Mouse (Mus musculus) E14TG2a.4 (cell line): ENCODE data around the gene Slc38a8.

Source experiments
- H3K27me3 ChIP-seq: 2 replicates; pipeline ENCODE4 v1.6.1; 2014; ENCODE audit warnings: low read length, control low read depth; ENCODE audit not compliant: insufficient read depth
- H3K36me3 ChIP-seq: 2 replicates; pipeline ENCODE4 v1.6.1; 2014; ENCODE audit warnings: low read length, control low read depth; ENCODE audit not compliant: insufficient read depth
- H3K4me1 ChIP-seq: replicated peaks from 2 replicates; pipeline ENCODE4 v1.6.1; 2014; ENCODE audit warnings: low read depth, low read length, control low read depth
- H3K4me3 ChIP-seq: replicated peaks from 2 replicates; pipeline ENCODE4 v1.5.1; 2014; ENCODE audit warnings: mild to moderate bottlenecking, low read length
- H3K9me3 ChIP-seq: 2 replicates; pipeline ENCODE4 v1.6.1; 2014; ENCODE audit warnings: low read length, control low read depth
- CTCF ChIP-seq: conservative IDR thresholded peaks from 2 replicates; pipeline ENCODE4 v1.5.1; 2014; ENCODE audit warnings: low read length
- NANOG ChIP-seq: IDR thresholded peaks from 2 replicates; pipeline ENCODE4 v1.6.1; 2014; ENCODE audit warnings: borderline replicate concordance, low read length, mixed read lengths
- POU5F1 ChIP-seq: IDR thresholded peaks from 2 replicates; pipeline ENCODE4 v1.6.1; 2014; ENCODE audit warnings: low read length, borderline replicate concordance

Gene Slc38a8

GRCm38 (mm10) chr8:119447781-119448170 lies 53.7 kb downstream of the Slc38a8 start:
- no peak for TF ChIP-seq POU5F1
- Histone ChIP-seq H3K27me3 (peaks cover 70% of the 10 kb centered on the region), H3K36me3 (no peaks in the 10 kb centered on the region), H3K4me1 (peaks cover 38% of the 10 kb centered on the region), H3K9me3 (no peaks in the 10 kb centered on the region), H3K4me3 (peak overlapping the region; percentile 83)

DNA sequence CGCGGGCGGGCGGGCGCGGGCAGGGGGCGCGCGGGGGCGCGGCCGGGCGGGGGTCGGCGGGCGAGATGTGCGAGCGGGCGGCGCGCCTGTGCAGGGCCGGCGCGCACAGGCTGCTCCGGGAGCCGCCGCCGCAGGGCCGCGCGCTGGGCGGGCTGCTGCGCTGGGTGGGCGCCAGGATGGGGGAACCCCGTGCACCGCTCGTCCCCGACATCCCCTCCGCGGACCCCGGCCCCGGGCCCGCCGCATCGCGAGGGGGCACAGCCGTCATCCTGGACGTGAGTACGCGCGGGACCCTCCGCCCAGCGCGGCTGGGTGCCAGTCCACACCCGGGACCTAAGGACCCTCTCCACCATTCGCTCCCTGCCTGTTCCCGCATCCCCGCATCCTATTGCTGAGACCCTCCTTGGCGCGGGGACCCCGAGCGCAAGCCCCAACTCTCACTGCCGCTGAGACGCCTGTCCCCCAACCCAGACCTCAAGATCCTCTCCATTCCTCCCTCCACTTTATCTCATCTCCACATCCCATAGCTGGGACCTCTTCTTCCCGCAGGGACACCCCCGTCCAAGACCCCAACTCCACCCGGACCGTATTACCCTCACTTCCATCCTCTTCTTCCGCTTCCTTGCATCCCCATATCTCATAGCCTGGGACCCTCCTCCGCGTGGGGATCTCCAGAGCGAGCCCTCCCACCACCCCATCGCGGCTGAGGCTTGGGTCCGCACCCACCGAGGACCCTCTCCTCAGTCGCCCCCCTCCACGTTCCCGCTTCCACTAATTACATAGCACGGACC lies 54.3 kb downstream of the Slc38a8 start:
- H3K27me3 ChIP-seq, result peaks cover 71% of the 10 kb centered on the region
- peak overlapping the region; percentile 83 for H3K4me3 ChIP-seq
- H3K36me3 ChIP-seq, result no peaks in the 10 kb centered on the region
- no peak for TF ChIP-seq NANOG
- no peak for TF ChIP-seq POU5F1
- no peak for TF ChIP-seq CTCF
- no peaks in the 10 kb centered on the region for H3K9me3 ChIP-seq
- peaks cover 38% of the 10 kb centered on the region for H3K4me1 ChIP-seq

DNA sequence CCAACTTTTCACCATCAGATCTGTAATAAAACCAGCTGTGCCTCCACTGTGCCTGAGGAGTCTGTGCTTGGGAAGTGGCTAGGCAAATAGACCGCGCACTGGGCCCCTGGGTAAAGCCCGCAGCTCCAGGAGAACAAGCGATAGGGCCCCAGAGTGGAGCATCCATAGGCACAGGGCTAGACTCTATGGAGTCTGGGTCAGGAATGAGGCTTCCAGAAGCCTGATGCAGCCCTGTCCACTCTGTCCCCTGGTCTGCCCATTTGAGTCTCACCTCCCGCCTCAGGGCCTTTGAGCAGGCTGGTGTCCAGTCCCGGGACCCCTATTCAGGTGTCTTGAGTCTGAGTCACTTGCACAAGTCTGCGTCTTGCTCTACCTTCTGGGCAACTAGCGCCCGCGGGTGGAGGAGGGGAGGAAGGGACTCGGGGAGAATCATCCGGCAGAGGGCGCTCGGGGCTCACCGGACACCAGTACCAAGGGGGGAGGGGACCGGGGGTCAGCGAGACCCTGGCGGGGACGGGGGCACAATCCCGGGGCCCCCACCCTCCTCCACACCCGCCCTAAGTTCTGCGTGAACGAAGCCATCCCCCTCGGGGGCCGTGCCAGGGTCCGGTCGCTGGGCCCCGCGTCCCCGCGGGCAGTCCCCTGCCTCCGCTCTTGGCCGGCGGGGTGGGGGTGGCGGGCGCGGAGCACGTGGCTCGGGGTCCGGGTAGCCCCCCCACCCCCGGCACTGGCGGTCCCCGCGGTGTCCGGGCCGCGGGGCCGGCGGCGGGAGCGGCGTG lies 55.1 kb downstream of the Slc38a8 start, which contains the start of gene Necab2:
Necab2 (plus strand) TSS at position 509 of the 779 bp plus-strand sequence.
- H3K9me3 ChIP-seq, result no peaks in the 10 kb centered on the region
- H3K4me3 ChIP-seq, result peak within 1 kb of the TSS; percentile 83
- peaks cover 43% of the 10 kb centered on the region for H3K4me1 ChIP-seq
- no peaks in the 10 kb centered on the region for H3K36me3 ChIP-seq
- peaks cover 78% of the 10 kb centered on the region for H3K27me3 ChIP-seq
- TF ChIP-seq POU5F1, result no peak
- no peak for TF ChIP-seq NANOG
- TF ChIP-seq CTCF, result peak; percentile 50

DNA sequence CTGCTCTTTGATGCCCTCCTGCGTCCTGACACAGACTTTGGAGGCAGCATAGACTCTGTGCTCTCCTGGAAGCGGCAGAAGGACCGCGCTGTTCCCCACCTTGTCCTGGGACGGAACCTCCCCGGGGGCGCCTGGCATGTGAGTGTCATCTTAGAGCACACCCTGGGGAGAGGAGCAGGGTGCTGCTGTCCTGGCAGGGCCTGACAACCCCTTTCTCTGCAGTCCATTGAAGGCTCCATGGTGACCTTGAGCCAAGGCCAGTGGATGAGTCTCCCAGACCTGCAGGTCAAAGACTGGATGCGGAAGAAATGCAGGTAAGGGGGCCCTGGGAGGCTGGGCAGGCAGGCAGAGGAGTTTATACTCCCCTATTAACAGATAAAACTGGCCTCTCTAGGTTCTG lies 58.5 kb downstream of the Slc38a8 start:
- Histone ChIP-seq H3K4me1 (peaks cover 49% of the 10 kb centered on the region), H3K36me3 (no peaks in the 10 kb centered on the region), H3K27me3 (peaks cover 54% of the 10 kb centered on the region), H3K9me3 (no peaks in the 10 kb centered on the region), H3K4me3 (no peak overlapping the region)
- TF ChIP-seq CTCF (no peak), POU5F1 (no peak), NANOG (no peak)

DNA sequence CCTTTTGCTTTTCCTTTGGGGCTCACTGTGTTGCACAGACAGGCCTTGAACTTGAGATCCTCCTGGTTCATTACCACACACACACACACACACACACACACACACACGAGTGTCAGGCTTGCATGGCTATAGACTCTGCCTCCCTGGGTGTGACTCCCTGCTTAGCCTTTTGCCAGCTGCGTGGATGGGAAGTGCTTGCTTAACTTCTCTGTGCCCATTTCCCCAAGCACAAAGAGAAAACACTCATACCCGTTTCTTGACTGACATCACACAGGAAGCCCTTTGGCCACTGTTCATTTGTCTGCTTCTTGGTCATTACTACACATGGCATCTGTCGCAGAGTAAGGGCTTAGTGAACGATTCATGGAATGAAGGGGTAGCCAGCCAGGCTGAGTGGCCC lies 59.5 kb downstream of the Slc38a8 start:
- Histone ChIP-seq H3K4me3 (no peak overlapping the region), H3K36me3 (no peaks in the 10 kb centered on the region)
- TF ChIP-seq CTCF (no peak), POU5F1 (no peak), NANOG (no peak)

DNA sequence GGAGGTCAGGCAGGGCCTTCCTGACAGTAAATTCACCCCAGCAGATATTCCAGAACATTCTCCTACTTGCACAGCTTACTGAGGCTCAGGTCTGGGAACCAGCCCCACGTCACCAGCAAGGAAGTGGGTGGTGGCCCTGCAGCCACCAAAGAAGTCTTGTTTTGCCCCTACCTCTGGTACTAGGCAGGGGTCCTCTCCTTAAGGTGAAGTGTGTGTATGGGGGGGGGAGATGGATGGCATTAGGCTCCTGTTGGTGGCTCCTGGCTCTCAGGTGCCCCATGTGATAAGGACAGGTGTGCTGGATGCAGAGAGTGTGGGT lies 60.6 kb downstream of the Slc38a8 start:
- Histone ChIP-seq H3K9me3 (no peaks in the 10 kb centered on the region), H3K36me3 (no peaks in the 10 kb centered on the region), H3K4me3 (no peak overlapping the region), H3K4me1 (peaks cover 47% of the 10 kb centered on the region), H3K27me3 (peaks cover 44% of the 10 kb centered on the region)
- TF ChIP-seq NANOG (no peak), CTCF (no peak), POU5F1 (no peak)

More for the DNA sequence above, 59.5 kb downstream of the Slc38a8 start:
- Histone ChIP-seq H3K9me3 (no peaks in the 10 kb centered on the region), H3K27me3 (peaks cover 44% of the 10 kb centered on the region), H3K4me1 (peaks cover 44% of the 10 kb centered on the region)

DNA sequence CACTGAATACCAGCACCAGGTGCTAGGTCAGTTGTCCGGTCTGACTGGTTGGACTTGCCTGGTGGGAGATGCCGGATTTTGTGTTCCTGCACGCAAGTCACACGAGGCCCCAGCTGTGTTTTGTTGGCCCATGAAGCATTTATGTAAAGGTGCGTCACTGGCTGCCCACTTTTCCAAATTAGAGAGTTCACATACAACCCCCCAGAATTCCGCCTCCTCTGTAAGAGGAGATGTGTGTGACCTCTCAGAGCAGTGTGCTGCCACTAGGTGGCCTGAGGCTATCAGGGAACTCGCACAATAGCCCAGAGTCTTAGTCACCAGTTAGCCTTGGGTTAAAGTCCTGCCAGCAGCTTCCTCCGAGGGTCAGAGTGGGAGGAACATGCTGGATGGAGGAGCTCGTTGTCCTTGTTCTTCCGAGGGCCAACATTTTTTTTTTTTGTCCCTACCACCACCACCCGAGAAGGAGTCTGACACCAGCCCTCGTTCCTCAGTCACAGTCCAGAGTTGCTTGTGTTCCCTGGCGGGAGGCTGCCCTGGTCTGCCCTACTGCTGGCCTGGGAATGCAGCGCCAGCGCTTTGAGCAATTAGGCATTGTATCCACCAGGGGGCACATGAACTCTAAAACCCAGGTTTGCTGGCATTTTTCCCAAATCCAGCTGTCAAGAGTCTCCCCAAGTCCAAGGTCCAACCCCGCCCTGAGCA lies 61.1 kb downstream of the Slc38a8 start:
- Histone ChIP-seq H3K27me3 (peaks cover 41% of the 10 kb centered on the region), H3K36me3 (no peaks in the 10 kb centered on the region), H3K4me1 (peaks cover 41% of the 10 kb centered on the region), H3K4me3 (peak overlapping the region; percentile 23; the same call in 1 of the 2 replicates), H3K9me3 (no peaks in the 10 kb centered on the region)
- TF ChIP-seq POU5F1 (no peak), CTCF (peak; percentile 45)

DNA sequence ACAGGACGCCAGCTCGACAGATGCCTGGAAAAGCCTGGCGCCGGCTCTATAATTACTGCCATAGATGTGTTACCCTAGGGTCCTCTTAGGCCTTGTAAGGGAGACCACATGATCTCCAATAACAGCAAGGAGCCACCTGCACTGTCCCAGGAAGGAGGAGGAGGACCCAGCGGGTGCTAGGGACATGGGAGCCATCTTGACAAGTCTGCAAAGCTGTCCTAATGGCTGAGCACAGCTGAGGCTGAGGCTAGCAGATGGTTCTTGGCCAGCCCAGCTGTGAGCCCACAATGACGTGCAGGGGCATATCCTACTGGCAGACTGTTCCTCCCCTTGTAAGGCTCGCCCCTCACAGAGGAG lies 61.6 kb downstream of the Slc38a8 start:
- Histone ChIP-seq H3K36me3 (no peaks in the 10 kb centered on the region), H3K4me1 (peaks cover 38% of the 10 kb centered on the region), H3K27me3 (peaks cover 38% of the 10 kb centered on the region), H3K9me3 (no peaks in the 10 kb centered on the region), H3K4me3 (0 out of 2 replicates have a peak overlapping the region, but pooled peaks have one; percentile 23)
- TF ChIP-seq POU5F1, result no peak
- TF ChIP-seq CTCF, result no peak; the same call in 1 of the 2 replicates
- no peak for TF ChIP-seq NANOG
